Mouse (Mus musculus): ENCODE data around the gene Kpna6.

Gene Kpna6

DNA sequence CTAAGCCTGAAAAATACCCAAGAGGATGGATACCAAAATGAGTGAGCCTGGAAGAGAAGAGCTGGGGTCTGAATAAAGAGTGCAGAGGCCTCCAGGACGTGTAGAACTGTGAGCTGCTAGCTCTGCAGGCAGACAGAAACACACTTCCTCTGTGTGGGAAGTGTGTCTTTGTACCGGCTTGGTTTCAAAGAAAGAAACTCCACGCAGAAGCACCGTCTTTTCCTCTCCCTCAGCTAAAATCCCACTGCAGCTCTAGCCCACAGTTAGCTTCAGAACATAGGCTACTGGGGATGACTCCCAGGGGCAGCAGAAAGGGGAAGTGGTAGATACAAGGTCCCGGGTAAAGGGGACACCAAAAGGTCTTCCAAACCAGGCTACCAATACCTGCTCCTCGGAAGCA lies 27.4 kb downstream of the Kpna6 start:
- no peak for DNase-seq

DNA sequence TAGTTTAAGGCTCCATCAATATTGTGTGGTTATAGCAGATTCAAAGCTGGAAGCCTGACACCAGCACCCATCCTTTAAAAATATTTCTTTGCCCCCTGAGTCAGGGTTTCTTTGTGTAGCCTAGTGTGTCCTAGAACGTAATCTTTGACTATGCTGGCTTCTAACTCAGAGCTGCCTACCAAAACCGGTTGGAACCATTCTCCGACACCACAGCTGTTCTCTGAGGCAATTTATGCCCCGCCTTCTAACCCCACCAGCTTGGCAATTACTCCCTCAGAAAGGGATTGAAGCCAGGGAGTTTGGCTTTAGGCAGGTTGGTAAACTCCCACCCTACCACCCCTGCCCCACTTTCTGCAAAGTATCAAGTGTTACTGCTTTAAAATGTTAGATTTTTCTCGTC lies 30.8 kb downstream of the Kpna6 start:
- no peak for DNase-seq

DNA sequence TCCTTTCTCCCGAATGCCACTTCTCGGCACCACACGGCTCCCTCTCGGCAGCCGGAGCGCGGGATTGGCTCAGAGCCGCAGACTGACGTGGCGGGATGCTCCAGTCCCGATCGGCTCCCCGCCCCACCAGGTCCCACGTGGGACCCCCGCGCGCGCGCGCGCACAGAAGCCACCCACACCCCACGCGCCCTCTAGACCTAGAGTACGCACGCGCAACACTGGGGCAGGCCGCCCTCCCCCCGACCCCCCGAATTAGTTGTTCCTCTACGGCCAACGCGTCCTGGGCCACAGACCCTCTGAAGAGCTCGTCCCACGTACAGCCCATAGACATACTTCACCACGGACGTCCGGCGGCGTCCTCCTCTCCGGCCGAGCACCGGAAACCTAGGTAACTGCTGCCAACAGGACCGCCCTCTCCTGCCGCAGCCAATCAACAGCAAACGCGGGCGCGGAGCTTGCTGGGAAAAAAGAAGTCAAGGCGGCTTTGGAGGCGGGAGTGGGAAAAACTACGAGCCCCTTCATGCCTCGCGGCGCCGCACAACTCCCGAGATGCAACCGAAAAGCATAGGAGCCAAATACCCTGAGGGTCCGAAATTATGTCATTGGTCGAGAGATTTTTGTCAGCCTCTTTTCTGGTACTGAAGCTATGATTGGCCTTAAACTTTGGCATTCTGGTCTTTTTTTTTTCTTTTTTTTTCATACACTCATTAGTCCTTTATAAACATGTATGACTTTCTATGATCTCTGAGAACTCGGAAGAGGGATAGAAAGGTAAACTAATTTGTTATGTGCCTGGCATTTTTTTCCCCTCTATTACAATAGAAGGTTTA lies 31.7 kb downstream of the Kpna6 start, which contains the start of gene Txlna:
Gene Txlna (minus strand): TSS at position 428 of the 830 bp plus-strand sequence.
- peak; percentile 96 for DNase-seq

DNA sequence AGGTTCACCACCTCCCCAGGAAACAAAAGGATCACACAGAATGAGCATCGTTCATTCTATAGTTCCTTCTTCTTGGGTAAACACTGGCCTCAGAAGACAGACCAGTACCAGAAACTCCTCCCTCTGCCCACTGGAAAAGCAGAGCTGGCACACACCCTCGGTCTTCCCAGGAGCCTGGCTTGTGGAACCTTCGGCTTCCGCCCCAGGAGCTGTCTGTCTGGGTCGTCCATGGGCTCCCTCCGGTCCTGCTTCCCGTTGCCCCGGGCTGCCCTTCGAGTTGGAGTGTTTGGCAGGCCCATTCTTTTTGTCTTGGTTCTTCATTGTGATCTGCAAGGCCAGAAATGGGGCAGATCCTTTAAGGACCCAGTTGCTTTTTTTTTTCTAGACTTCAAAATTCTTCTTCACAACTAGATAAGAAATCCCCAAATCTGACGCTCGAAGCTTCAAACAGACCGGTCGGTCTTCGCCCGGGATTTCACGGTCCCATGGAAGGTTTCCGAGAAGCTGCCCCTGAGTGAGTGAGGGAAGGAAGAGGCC lies 32.4 kb downstream of the Kpna6 start:
- peak; percentile 47 for DNase-seq

DNA sequence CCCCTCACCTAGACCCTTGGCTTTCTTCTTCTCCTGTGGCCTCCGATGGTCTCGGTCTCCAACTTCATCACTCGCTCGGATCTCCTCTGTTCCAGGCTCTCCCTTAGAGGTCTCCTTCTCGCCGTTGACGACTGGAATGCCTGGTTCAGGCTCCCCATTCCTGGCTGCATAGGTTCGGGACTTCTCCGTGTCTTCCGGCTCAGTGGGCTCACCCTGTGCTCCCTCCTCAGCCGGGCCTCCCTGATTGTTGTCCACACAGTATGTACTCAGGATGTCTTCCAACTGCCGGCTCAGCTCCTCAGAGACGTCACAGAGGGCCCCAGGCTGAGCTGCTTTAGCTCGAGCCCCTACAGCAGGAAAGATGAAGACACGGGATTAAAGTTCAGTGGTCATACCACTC lies 33.3 kb downstream of the Kpna6 start:
- DNase-seq = no peak

DNA sequence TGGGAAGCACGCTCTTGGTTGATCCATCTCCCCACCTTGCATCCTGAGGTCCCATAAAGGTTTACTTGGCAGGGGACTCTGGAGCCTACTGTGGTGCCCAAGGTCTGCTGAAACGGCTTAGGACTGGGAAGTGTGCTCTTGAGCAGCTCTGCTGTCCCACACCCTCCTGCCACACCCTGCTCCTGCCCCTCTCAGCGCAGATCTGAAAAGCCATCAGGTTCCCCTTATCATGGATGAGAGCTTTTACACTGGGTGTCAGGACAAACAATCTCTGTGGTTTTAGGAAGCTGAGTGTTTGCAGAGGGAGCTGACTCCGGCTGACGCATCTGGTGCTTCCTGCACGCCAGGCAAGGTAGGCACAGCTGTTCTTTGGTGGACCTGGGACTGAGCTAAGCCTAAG lies 38.7 kb downstream of the Kpna6 start:
- DNase-seq = no peak

DNA sequence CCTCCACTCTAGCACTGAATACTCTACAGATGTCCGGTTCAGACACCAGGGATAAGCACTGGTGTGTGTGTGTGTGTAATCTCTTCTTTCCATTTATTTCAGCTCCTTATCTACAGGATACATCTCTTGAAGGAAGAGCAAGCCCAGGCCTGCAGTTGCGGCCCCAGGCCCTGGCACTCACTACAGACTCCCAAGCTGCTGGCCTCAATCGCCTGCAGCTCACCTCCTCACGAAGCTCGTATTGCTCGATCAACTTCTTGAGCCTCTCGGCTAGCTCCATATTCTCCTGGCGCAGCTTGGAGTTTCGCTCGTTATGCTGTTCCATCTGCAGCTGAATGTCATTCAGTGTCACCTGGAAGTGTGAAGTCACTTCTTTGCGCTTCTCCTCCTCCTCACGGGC lies 40.7 kb downstream of the Kpna6 start:
- DNase-seq = no peak

DNA sequence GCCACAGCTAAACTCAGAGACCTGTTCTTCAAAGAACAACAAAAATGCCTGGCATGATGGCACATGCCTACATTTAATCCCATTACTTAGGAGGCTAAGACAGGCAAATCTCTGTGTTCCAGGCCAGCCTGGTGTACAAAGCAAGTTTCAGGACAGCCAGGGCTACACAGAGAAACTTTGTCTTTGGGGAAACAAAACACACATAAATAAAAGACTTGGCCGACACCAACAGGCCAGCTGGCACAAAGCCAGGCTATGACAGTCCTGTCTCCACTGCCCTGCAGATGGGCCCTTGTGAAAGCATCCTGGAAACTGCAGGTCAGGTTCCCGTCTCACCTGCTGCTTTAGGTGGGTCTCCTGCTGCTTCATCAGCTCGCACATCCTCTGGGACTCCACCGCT lies 41.6 kb downstream of the Kpna6 start:
- DNase-seq = peak; percentile 65

DNA sequence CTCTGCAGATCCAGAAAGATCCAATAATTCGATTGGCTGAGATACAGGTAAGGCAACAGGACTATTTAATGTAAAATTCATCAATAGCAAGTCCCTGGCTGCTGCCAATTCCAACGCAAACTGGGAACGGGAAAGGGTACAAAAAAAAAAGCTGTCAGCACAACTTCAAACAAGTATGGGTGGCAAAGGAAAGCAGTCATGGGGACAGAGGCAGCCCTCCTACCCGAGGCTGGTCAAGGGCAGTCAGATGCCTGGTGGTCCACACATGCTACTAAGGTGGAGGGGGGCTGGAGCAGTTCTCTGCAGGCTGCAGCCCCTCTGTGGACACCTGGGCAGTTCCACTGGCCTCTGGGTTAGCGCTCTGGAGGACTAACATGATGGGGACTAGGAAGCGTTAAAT lies 46.5 kb downstream of the Kpna6 start:
- DNase-seq = no peak

DNA sequence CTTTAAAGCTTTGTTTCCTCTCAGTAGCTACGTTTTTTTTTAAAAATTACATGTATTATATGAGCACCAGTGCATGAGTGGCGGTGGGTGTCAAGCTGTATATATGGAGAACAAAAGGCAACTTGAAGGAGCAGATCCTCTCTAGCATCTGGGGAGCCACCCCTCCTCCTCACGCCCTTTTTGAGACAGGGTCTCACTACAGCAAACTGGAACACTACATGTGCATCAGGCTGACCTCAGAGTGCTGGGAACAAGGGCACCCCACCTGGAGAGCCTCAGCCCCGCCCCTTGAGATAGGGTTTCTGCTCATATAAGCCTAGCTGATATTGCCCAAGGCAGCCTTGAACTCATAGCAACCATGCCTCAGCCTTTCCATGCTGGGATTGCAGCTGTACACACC lies 47.1 kb downstream of the Kpna6 start:
- no peak for DNase-seq

DNA sequence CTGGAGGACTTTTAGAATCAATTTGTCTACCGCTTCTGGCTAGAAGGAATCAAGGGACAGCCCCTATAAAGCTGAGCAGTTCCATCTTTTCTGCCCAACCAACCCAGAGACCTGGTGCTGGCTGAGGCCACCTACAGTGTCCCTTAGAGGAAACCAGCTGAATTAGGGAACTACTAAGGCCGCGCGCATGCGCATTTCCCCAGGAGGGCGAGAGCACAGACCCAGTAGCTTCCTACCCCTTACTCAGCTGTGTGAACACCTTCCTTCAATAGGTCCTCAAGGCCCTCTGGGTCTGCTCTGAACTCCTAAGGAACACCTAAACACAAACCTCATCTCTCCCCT lies 47.6 kb downstream of the Kpna6 start:
- peak; percentile 61 for DNase-seq

DNA sequence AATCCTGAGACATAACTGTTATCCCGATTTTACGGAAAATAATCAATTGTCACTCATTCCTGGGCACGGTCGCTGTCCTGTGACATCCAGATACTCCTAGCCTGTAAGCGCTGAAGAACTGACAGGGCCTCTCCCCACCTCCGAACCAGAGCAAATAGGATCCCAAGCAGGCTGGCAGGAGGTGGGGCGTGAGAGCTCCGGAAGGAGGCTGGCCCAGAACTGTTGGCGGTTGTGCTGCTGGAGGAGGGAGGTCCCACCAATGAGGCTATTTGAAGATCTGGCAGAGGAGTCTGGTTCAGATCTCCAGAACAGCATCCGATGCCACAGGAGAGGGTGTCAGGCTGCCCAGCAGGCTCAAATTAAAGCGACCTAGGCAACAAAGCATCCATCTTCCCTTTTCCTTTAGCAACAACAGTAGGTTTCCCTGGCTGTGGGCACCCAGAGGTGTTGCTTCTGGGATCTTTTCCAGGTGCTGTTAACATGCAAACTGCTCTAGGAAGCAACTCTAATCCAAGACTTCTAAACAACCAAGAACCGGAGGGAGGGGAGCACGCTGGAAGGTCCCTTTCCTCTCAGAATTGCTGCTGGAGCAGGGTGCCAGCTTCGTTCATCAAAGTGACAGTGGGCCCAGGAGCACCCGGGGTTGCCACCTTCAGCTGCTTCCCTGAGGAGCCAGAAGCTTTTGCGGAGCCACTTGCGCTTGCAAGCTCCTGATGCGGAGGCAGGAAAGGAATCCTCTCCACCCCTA lies 48.1 kb downstream of the Kpna6 start:
- DNase-seq = peak; percentile 81

DNA sequence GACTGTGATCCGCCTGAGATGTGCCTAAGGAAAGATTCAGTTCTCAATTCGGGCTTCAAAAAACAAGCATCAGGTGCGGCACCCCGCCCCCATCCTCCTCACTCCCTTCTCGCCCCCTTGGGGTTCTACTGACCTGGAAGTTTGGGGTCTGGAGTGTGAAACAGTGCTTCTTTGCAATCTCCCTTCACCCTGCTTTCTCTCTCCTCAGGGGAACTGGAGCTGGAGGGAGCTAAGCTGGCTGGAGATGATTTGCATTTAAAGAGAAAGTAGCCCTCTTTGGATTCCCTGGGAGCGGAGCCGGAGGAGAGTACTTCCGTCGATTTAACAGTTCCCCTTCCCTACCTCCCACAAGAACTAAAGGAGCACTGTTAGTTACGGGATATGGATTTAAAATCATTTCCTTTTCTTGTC lies 48.9 kb downstream of the Kpna6 start, which contains the start of gene Ccdc28b:
Gene Ccdc28b (minus strand): TSS at position 267 of the 411 bp plus-strand sequence.
- peak; percentile 65 for DNase-seq

DNA sequence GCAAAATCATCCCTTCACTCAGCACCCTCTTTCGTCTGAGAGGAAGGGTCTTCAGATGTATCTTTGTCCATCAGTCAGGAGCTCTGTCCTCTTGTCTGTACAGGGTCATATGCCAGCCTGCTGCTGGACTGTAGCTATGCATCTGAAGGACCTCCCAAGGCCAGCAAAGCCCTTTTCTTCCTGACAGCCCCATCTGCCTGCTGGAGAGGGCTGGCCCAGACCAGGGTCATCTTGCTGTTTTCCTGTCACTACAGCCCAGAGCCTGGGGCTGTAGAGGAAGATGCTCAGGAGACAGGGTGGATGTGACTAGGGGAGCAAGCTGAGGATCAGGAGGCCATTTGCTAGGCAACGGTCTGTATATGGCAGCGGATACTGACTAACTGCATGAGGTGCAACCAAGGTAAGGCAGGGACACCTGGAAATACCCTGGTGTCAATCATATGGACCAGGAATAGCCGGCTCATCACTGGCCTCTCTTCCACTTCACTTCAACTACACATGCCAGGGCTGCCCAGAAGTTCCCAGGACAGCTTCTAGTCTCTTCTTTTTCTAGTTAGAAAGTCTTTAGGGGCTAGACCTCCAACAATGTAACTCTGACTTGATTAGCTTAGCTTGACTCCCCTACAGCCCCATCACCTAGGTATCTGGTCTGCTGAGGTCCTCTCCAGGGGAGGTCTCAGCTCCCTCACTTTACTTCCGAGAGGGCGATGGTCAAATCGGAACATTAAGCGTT lies 49.6 kb downstream of the Kpna6 start:
- no peak for DNase-seq

DNA sequence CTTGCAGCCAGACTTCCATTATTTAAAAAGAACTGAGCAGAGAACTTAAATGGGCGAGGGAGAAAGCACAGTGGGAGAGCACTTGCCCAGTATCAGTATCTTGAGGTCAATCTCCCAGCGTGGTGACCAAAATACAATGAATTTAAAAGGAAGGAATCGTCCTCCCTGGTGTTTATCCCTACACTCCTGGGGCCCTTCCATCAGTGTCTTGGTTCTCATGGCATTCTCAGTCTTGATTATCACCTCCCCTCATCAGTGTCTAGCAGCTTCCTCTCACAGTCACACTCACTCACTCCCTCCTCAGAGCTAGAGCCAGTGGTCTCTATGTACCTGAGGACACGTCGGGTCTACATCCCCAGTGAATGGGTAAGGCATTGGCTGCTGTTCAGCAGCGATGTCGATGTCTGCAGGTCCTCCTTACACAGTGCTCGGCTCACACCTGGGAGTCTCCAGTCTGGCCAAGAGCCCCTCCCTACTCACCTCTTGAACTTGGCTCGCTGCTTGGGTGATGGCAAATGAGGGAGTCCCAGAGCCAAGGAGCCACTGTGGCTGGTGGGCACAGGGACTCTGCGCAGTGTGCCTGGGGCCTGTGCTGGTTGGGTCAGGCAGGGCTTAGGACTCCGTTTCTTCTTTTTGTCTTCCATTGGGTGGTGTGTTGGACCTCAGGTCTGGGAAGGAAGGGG lies 50.3 kb downstream of the Kpna6 start:
- DNase-seq = no peak

DNA sequence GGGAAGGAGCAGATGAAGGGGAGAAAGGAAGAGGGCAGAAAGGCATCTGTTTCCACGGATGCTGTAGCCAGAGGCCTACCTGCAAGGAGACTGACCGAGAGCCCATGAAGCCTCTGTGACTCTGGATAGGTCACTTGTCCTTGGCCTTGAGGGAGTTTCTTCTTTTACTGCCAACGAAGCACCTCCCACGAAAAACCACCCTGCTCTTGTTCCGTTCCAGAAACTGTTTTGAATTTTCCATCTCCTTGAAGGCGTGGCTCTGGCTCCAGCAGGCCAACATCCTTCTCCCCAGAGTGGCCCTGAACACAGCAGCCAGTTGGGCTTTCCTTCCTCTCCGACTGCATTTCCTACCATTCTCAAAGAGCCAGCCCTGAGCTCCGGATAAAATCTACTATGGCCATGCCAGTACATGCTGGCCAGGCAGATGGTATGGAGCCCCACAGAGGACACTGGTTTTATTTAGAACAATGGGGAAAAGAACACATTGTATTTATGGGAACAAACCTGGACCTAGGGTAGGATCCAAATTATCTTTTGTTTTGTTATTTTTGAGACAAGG lies 51.2 kb downstream of the Kpna6 start:
- peak; percentile 32 for DNase-seq

DNA sequence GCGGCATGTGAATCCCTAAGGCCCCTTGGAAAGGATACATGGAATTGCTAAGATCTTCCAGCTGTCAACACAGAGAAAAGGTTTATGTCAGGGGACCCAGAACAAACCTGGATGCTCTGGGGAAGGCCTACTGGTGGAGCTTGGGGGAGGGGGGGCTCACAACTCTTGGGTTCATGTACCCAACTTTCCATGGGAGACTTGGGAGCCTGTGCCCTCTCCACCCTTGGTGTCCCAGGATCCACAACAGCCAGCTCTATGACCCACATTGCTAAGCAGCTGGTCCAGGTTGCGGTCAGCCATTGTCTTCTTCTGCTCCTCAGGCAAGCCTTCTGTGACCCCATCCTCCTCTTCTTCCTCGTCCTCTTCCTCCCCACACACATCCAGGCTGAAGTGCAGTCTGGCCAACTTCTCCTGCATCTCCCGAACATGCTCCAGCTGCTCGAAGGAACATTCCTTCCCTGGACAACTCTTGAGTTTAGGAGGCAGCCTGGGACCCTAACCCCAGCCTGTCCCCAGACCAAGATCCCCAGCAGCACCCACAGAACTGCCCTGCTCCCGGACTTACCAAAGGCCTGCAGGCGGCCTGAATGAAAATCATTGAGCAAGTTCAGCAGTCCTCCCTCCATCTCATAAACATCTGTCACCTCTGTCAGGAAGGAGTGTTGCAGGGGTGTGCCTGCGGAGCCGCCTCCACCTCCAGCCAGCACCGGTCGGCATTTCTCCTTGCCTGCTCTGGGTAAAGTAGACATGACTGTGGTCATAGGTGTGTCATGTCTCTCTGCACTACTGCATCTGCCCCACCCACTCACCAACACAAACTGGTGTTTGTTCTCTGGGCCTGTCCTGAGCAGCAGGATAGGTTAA lies 51.9 kb downstream of the Kpna6 start:
- no peak for DNase-seq

DNA sequence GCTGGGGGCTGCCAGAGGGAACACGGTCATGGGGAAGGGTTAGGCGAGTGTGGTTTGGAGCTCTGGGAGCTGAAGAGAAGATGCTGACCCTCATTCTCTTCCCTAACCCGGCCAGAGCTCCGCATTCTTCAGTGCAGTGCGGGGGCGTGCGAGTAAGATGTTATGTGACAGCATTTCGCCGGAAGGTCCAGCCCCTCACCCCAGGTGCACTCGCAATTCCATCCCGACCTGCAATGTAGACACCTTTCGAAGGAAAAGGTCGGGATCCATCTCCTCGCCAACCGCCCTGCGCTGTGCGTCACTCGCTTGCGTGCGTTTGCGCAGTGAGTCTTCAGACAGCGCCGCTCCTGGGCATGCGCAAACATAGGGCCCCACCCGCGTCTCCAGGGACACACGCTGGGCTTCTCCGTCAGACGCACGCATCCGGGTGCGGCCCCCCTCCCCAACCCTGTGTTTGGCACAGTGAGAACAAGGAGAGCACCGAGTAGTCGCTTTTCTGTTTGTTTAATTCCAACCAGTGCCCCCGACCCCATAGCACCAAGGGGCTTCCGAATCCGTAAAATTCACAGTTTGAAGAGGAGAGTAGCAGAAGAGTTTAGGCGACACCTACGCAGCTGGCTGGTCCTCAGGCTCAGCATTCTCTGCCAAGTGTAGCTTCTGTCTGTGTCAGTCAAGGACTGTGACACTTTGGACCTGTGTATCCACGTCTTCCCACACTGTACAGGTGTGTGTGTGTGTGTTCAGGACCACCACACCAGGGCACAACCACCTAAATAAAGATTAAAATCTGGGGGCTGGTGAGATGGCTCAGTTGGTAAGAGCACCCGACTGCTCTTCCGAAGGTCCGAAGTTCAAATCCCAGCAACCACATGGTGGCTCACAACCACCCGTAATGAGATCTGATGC lies 53.5 kb downstream of the Kpna6 start, which contains the start of gene Iqcc:
Gene Iqcc (minus strand): TSS at position 314 of the 906 bp plus-strand sequence.
- peak; percentile 97 for DNase-seq

DNA sequence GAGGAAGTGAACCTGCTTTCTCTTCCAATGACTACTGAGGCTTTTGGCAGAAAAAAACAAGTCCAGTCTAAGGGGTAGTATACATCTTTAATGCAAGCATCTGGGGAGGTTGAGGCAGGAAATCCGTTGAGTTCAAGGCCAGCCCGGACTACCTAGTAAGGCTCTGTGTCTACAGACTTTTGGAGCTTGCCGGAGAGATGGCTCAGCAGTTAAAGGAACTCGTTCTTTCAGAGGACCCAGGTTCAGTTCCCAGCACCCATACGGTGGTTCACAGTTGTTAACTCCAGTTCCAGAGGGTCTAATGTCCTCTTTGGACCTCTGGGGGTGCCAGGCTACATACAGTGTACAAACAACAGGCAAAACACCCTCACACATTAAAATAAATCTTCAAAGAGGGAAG lies 54.5 kb downstream of the Kpna6 start:
- DNase-seq = no peak

DNA sequence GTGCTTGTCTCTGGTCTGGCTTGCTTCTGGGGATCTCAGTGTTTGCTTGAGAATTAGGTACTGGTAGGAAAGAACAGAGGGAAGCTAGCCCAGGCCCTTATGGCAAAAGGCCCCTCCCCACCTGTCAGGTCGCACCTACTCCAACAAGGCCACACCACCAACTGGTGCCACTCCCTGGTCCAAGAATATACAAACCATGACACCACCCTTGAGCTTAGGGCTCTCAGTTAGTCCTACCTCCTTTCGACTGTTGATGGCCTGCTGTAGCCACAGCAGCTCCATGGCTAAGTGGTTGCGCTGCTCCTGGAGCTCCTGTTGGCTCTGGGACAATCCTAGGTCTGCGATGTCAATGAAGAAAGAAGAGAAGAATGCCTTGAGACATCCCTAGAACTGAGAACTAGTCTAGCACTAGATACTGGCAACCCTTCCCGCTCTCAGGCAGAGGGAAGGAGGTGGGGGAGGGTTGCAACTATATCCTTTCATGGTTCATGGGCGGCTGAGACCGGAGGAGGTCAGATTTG lies 55.4 kb downstream of the Kpna6 start:
- no peak for DNase-seq

Data from lung, postnatal 14 days (tissue).